Mouse (Mus musculus) inflammation-experienced regulatory T-cells (primary cell): ENCODE results near the gene Vamp4. TPM values are rescaled to one million over a fixed set of nuclear protein-coding genes. Genes with fewer than 3 reads are reported as not detected.

Experiments used
- polyA plus RNA-seq, 2 experiments: library from polyadenylated mRNA; unstranded; fragments of 100-300 nt; shearing (Covaris generic); gene quantifications; one replicate each; pipeline ENCODE4 v1.2.1; 2017

Vamp4 gene
- polyA plus RNA-seq, result 10 to 100 TPM; 75.9 to 96.4 TPM

GRCm38 (mm10) chr1:162570260-162570748, at the start of gene Vamp4:
Gene Vamp4, plus strand, starts transcription at chr1:162570515.

GRCm38 (mm10) chr1:162548016-162548916, 22.0 kb upstream of the Vamp4 start, which contains the start of gene Mettl13:
Gene Mettl13, minus strand, starts transcription at chr1:162548551.

GRCm38 (mm10) chr1:162639051-162639750, 68.9 kb downstream of the Vamp4 start, which contains the start of gene Myoc:
Gene Myoc, plus strand, starts transcription at chr1:162639155.

Other genes starting within 250 kb of the Vamp4 start
- 1 to 10 TPM in 1 of 2 experiments, under 1 TPM in 1; 0.57 to 2.5 TPM for gene Dnm3, start 92.5 kb upstream of the Vamp4 start, polyA plus RNA-seq
- gene Mettl13, start 22.0 kb upstream of the Vamp4 start, polyA plus RNA-seq, result 10 to 100 TPM; 14.2 to 20.3 TPM
- under 1 TPM in 1 of 2 experiments, not detected in 1; 0.49 TPM for gene Myoc, start 68.6 kb downstream of the Vamp4 start, polyA plus RNA-seq
- under 1 TPM in 1 of 2 experiments, not detected in 1; 0.91 TPM for gene Myocos, start 87.7 kb downstream of the Vamp4 start, polyA plus RNA-seq
- gene Prrc2c, start 170.0 kb downstream of the Vamp4 start, polyA plus RNA-seq, result 100 to 1,000 TPM; 154 to 179 TPM
- gene Fmo4, start 243.5 kb downstream of the Vamp4 start, polyA plus RNA-seq, result not detected